Mouse (Mus musculus): ENCODE data around the gene Dnah1.

GRCm38 (mm10) chr14:31321181-31321580 is 2.5 kb downstream of the Dnah1 start:
- TF ChIP-seq CTCF (IDR thresholded peaks at IDR 0.05; ENCODE audit: control insufficient read depth, insufficient read depth, insufficient read length) (no peak), MAX (IDR thresholded peaks at IDR 0.05) (no peak), USF1 (IDR thresholded peaks at IDR 0.05; ENCODE audit: low read depth) (no peak), MYOG (IDR thresholded peaks at IDR 0.05; ENCODE audit: control insufficient read depth, extremely low read depth, insufficient read length) (no peak), MYOD1 (IDR thresholded peaks at IDR 0.05; ENCODE audit: control insufficient read depth, insufficient read length, low read depth) (no peak), CEBPB (IDR thresholded peaks at IDR 0.05; ENCODE audit: low read depth) (no peak)
